Mouse (Mus musculus): Measurements from ENCODE around the gene 0610009B22Rik. TPM values are rescaled to one million over a fixed set of nuclear protein-coding genes. Genes with fewer than 3 reads are reported as not detected.

0610009B22Rik gene
- total RNA-seq, 2 experiments from 2014 or later: 52.9 to 65.3 TPM

DNA sequence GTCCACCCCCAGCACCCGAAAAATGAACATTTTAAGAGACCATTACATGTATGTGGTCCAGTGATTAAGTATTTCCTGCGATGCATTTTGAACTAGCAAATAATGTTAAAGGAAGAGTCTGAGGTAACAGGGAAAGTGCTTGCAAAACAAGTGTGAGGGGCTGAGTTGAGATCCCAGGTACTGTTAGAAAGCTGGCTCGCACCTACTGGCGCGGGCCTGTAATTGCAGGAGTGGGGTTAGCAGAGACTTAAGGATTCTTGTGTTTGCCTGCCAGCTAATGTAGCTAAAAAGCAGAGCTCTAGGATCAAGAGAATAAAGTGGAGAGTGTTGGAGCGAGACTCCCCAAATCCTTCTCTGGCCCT lies 52.4 kb downstream of the 0610009B22Rik start:
- DNase-seq: peak; percentile 56 to 73

DNA sequence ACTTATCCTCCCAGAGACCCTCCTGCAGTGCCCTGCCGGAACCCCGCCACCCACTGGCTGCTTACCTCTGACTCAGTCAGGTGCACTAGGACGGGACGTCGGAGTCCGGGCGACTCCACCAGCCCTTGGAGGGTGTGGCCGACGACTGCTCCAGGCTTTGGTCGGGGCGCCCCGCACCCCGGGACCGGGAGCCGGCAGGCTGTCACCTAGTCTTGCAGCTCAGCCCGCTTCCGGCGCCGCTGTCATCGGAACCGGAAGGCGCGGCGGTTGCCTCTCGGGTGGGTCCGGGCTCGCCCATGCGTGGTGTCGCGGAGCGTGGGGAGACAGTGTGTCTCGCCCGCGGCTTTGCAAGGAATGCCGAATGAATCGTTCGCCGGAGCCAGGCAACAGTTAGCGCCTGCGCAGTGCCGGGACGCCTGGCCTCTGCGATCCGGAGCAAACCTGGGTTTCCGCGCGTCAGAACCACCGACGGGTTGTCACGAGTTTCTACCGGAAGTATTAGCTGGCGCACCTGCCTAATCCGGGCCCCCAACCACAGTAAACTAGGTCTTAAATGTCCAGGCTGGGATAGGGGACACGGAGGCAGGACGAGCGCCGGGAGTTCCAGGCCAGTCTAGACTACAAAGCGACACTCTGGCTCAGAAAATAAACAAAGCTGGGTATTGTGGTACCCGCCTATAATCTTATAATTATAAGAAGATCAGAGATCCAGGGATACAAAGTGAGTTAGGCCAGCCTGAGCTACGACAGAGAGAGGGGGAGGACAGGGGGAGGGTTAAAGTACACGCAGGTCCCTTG lies 53.0 kb downstream of the 0610009B22Rik start, which contains the start of gene Rmnd5b:
Rmnd5b (minus strand) TSS at position 372 of the 798 bp plus-strand sequence.
- peak; percentile 92 to 94 for DNase-seq

Other genes with a start within 250 kb of the 0610009B22Rik start
- gene Phykpl, start 104.1 kb downstream of the 0610009B22Rik start, total RNA-seq (2021): 10 to 100 TPM; 20.6 to 26.3 TPM
- 100 to 1,000 TPM; 315 to 322 TPM for gene Hnrnpab, start 82.0 kb downstream of the 0610009B22Rik start, total RNA-seq (2021)
- gene Nhp2, start 69.1 kb downstream of the 0610009B22Rik start, total RNA-seq (2021): 10 to 100 TPM; 61.5 to 77.5 TPM
- 10 to 100 TPM; 35.4 to 54.1 TPM for gene Rmnd5b, start 53.0 kb downstream of the 0610009B22Rik start, total RNA-seq (2021)
- 1 to 10 TPM; 7.8 to 7.9 TPM for gene N4bp3, start 38.0 kb downstream of the 0610009B22Rik start, total RNA-seq (2021)
- gene D930048N14Rik, start 37.9 kb downstream of the 0610009B22Rik start, total RNA-seq (2021): 1 to 10 TPM; 1.1 to 1.3 TPM
- 10 to 100 TPM; 33.9 to 34.9 TPM for gene Sec24a, start 74.8 kb upstream of the 0610009B22Rik start, total RNA-seq (2021)
- 100 to 1,000 TPM in 1 of 2 experiments, 10 to 100 TPM in 1; 95.5 to 112 TPM for gene Sar1b, start 74.8 kb upstream of the 0610009B22Rik start, total RNA-seq (2021)
- 10 to 100 TPM; 17.8 to 18.3 TPM for gene Jade2, start 168.8 kb upstream of the 0610009B22Rik start, total RNA-seq (2021)